Mouse (Mus musculus) forebrain, embryonic 12.5 days (tissue): ENCODE results near the gene Pirt. TPM values are rescaled to one million over a fixed set of nuclear protein-coding genes. Genes with fewer than 3 reads are reported as not detected.

Source experiments
- ATAC-seq: fragments of 200-750 bp; cut with Nextera tagmentation; 2 replicates; pipeline ENCODE4 v1.8.0; 2017; ENCODE audit warnings: moderate TSS enrichment; ENCODE audit not compliant: low FRiP score
- H3K27ac ChIP-seq: fragments of 300-500 bp; sonication (generic); 2 replicates; pipeline ENCODE4 v1.5.1; 2016; ENCODE audit warnings: mild to moderate bottlenecking
- H3K27me3 ChIP-seq: fragments of 300-500 bp; sonication (generic); 2 replicates; pipeline ENCODE4 v1.6.1; 2016; ENCODE audit warnings: mild to moderate bottlenecking
- H3K36me3 ChIP-seq: fragments of 300-500 bp; sonication (generic); replicated peaks from 2 replicates; pipeline ENCODE4 v1.6.1; 2016; ENCODE audit warnings: mild to moderate bottlenecking
- H3K4me1 ChIP-seq: fragments of 300-500 bp; sonication (generic); 2 replicates; pipeline ENCODE4 v1.6.1; 2016
- H3K4me2 ChIP-seq: fragments of 300-500 bp; sonication (generic); 2 replicates; pipeline ENCODE4 v1.6.1; 2016; ENCODE audit warnings: mild to moderate bottlenecking, moderate library complexity
- H3K4me3 ChIP-seq: fragments of 300-500 bp; sonication (generic); replicated peaks from 2 replicates; pipeline ENCODE4 v1.5.1; 2016; ENCODE audit warnings: mild to moderate bottlenecking
- H3K9ac ChIP-seq: fragments of 300-500 bp; sonication (generic); 2 replicates; pipeline ENCODE4 v1.6.1; 2016; ENCODE audit warnings: mild to moderate bottlenecking
- H3K9me3 ChIP-seq: fragments of 300-500 bp; sonication (generic); 2 replicates; pipeline ENCODE4 v1.6.1; 2016
- WGBS: fragments of 180-500 bp; shearing (Covaris S2); methylation state at CpG from one replicate; pipeline ENCODE4 v1.1.7; 2016; 5-methylcytosine and 5-hydroxymethylcytosine counted together
- polyA plus RNA-seq: library from polyadenylated mRNA; unstranded; fragments of >200 nt; fragmentation: Nextera tagmentation; extraction: Ambion mirVana; gene quantifications from 2 replicates; pipeline ENCODE4 v1.2.1, GENCODE M21; 2016

Pirt gene
- polyA plus RNA-seq: 0.29 and 0.32 TPM in 2 replicates

DNA sequence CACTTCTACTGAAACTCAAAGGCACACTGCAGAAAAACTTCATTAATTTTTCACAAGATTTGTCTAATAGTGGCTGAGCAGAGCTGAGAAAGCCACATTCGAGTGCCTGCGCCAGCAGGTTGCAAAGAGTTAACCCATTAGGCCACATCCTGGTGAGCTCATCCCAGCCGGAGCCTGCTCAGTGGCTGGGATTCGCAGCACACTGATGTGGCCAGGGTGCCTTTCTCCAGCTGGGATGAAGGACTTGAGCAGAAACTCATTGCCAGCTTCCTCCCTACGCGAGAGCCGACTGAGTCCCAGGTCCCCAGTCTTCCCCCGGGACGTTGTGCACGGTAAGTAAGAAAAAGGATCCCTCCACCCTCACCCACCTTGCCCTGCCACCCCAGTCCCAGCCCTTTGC, at the start of gene Pirt:
Pirt (plus strand) TSS at position 171 of the 400 bp plus-strand sequence.
- Histone ChIP-seq H3K27ac (no peak within 1 kb of the TSS), H3K36me3 (no peaks in the 10 kb centered on the region), H3K4me2 (no peak within 1 kb of the TSS)

GRCm38 (mm10) chr11:66871701-66872100, 40.1 kb upstream of the Pirt start:
- H3K27ac ChIP-seq: no peak overlapping the region
- H3K4me3 ChIP-seq: no peak overlapping the region
- H3K27me3 ChIP-seq: no peaks in the 10 kb centered on the region
- no peaks in the 10 kb centered on the region for H3K36me3 ChIP-seq
- no peaks in the 10 kb centered on the region for H3K9me3 ChIP-seq
- H3K4me2 ChIP-seq: no peak overlapping the region
- no peaks in the 10 kb centered on the region for H3K4me1 ChIP-seq
- 0 out of 2 replicates have a peak, but pooled peaks have one; percentile 17 for ATAC-seq
- WGBS: 4% methylated on average over 5 of the region's 5 CpGs
- no peak overlapping the region for H3K9ac ChIP-seq

More for the DNA sequence above, at the start of gene Pirt:
- no peaks in the 10 kb centered on the region for H3K9me3 ChIP-seq
- no peak within 1 kb of the TSS for H3K9ac ChIP-seq
- H3K4me3 ChIP-seq: no peak within 1 kb of the TSS
- WGBS: 46% methylated on average over 10 of the region's 10 CpGs
- ATAC-seq: no peak
- H3K27me3 ChIP-seq: peaks cover 11% of the 10 kb centered on the region; the same call in 1 of the 2 replicates
- H3K4me1 ChIP-seq: no peaks in the 10 kb centered on the region

DNA sequence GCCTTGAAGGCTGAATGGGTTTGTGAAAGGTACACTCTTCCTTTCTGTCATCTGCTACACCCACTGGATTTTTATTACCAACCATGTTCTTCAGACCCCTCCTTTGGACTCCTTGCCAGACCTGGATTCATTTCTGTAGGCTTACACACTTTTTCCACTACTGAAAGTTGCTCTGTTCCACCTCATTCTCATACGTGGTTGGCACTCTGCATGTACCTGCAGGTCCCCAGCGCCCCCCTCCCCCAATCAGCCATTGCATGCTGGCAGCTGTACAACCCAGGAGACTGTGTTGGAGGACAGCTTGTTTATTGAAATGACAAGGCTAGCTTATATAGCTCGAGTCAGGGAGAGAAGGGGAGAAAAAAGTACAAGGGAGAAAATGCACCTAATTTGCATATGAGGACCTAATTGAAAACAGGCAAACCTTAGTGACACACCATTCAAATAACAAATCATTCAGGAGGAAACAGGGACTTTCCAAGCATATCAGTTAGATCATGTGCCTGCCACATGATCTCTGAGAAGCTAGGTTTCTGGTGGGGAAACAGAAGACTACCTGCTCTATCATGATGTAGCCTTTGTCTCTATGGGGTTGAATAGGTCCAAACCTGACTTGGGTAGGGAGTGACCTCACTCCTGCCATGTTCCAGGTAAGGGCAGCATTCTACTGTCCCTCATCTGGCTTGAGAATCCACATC, 38.9 kb upstream of the Pirt start:
- H3K4me3 ChIP-seq: no peak overlapping the region
- no peaks in the 10 kb centered on the region for H3K4me1 ChIP-seq
- no peak overlapping the region for H3K27ac ChIP-seq
- no peaks in the 10 kb centered on the region for H3K27me3 ChIP-seq
- H3K9ac ChIP-seq: no peak overlapping the region
- no peaks in the 10 kb centered on the region for H3K36me3 ChIP-seq
- H3K9me3 ChIP-seq: no peaks in the 10 kb centered on the region
- no peak for ATAC-seq
- H3K4me2 ChIP-seq: no peak overlapping the region
- 65% methylated on average over 3 of the region's 3 CpGs for WGBS

GRCm38 (mm10) chr11:66881291-66881690, 30.5 kb upstream of the Pirt start:
- WGBS: 81% methylated on average over 2 of the region's 2 CpGs
- H3K4me1 ChIP-seq: no peaks in the 10 kb centered on the region
- no peaks in the 10 kb centered on the region for H3K27me3 ChIP-seq
- no peaks in the 10 kb centered on the region for H3K9me3 ChIP-seq
- H3K4me2 ChIP-seq: no peak overlapping the region
- H3K36me3 ChIP-seq: no peaks in the 10 kb centered on the region
- no peak for ATAC-seq
- H3K9ac ChIP-seq: no peak overlapping the region
- no peak overlapping the region for H3K4me3 ChIP-seq
- H3K27ac ChIP-seq: no peak overlapping the region

- no peak for ATAC-seq
- Histone ChIP-seq H3K4me3 (no peak overlapping the region), H3K27ac (no peak overlapping the region), H3K36me3 (no peaks in the 10 kb centered on the region), H3K4me2 (no peak overlapping the region), H3K9me3 (no peaks in the 10 kb centered on the region), H3K9ac (no peak overlapping the region), H3K27me3 (no peaks in the 10 kb centered on the region), H3K4me1 (no peaks in the 10 kb centered on the region)
- WGBS: 77% methylated on average over 7 of the region's 7 CpGs
These were observed 29.3 kb upstream of the Pirt start for GRCm38 (mm10) chr11:66882224-66883040.

DNA sequence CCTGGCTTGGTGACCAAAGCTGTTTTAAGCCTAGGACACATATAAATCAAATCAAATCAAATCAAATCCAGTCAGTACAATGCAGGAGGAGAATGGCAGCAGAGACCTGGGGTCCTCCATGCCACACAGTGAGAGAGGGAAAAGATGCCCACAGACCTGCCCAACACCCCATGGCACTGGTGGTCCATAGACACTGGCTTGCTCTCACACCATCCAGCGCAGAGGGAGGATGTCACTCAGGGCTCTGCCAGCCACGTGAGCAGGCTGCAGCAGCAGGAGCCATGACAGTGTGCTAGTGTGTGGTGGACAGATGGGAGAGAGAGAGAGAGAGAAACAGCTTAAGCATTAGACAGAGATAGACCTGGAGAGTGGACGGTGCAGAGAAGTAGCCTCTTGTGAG, 19.2 kb upstream of the Pirt start:
- WGBS: 73% methylated on average over 3 of the region's 3 CpGs
- Histone ChIP-seq H3K4me2 (no peak overlapping the region), H3K4me1 (no peaks in the 10 kb centered on the region), H3K27ac (no peak overlapping the region), H3K9ac (no peak overlapping the region), H3K36me3 (no peaks in the 10 kb centered on the region), H3K27me3 (no peaks in the 10 kb centered on the region), H3K4me3 (no peak overlapping the region), H3K9me3 (no peaks in the 10 kb centered on the region)
- no peak for ATAC-seq

GRCm38 (mm10) chr11:66898747-66899146, 13.0 kb upstream of the Pirt start:
- Histone ChIP-seq H3K27me3 (0 out of 2 replicates have a peak, but pooled peaks cover 3% of the 10 kb centered on the region), H3K4me1 (no peaks in the 10 kb centered on the region), H3K9me3 (no peaks in the 10 kb centered on the region), H3K27ac (no peak overlapping the region), H3K9ac (no peak overlapping the region), H3K36me3 (no peaks in the 10 kb centered on the region), H3K4me3 (no peak overlapping the region), H3K4me2 (no peak overlapping the region)
- WGBS: 90% methylated on average over 2 of the region's 2 CpGs
- ATAC-seq: no peak

- WGBS: 21% methylated on average over 7 of the region's 7 CpGs
- no peak overlapping the region for H3K9ac ChIP-seq
- H3K9me3 ChIP-seq: no peaks in the 10 kb centered on the region
- no peak for ATAC-seq
- H3K36me3 ChIP-seq: no peaks in the 10 kb centered on the region
- H3K4me3 ChIP-seq: no peak overlapping the region
- no peaks in the 10 kb centered on the region for H3K4me1 ChIP-seq
- no peak overlapping the region for H3K27ac ChIP-seq
- no peak overlapping the region for H3K4me2 ChIP-seq
- 0 out of 2 replicates have a peak, but pooled peaks cover 6% of the 10 kb centered on the region for H3K27me3 ChIP-seq
These were observed 12.4 kb upstream of the Pirt start for GRCm38 (mm10) chr11:66899426-66899825.

DNA sequence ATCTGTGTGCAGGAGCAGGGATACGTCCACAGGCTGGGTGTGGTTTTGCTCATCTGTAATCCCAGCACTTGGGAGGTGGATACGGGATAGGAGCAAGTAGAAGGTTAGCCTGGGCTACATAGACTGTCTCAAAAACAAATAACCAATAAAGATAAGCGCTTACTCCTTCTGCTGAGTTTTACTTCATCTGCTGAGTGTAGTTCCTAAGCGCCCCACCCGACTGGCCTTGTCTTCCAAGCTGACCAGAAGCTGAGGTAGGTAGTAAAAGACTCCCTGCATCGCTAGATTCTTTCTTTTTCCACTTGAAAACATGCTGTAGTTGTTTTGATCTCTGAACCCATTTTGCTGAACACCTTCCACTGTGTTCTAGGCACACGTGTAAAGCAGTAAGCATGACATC, 9.0 kb upstream of the Pirt start:
- peaks cover 13% of the 10 kb centered on the region; the same call in 1 of the 2 replicates for H3K27me3 ChIP-seq
- no peak overlapping the region for H3K9ac ChIP-seq
- H3K4me3 ChIP-seq: no peak overlapping the region
- H3K4me1 ChIP-seq: peaks cover 7% of the 10 kb centered on the region; the same call in 1 of the 2 replicates
- H3K4me2 ChIP-seq: no peak overlapping the region
- ATAC-seq: no peak
- no peak overlapping the region for H3K27ac ChIP-seq
- 86% methylated on average over 7 of the region's 7 CpGs for WGBS
- H3K9me3 ChIP-seq: no peaks in the 10 kb centered on the region
- no peaks in the 10 kb centered on the region for H3K36me3 ChIP-seq

GRCm38 (mm10) chr11:66905617-66906384, 6.0 kb upstream of the Pirt start:
- Histone ChIP-seq H3K4me2 (peak overlapping the region; percentile 36), H3K4me1 (peaks cover 7% of the 10 kb centered on the region; the same call in 1 of the 2 replicates), H3K27me3 (peaks cover 13% of the 10 kb centered on the region; the same call in 1 of the 2 replicates), H3K36me3 (no peaks in the 10 kb centered on the region), H3K4me3 (no peak overlapping the region; the same call in 1 of the 2 replicates), H3K27ac (peak overlapping the region; percentile 50), H3K9ac (peak overlapping the region; percentile 21; the same call in 1 of the 2 replicates), H3K9me3 (no peaks in the 10 kb centered on the region)
- peak; percentile 89 for ATAC-seq
- 12% methylated on average over 21 of the region's 21 CpGs for WGBS

- no peaks in the 10 kb centered on the region for H3K36me3 ChIP-seq
- H3K4me2 ChIP-seq: no peak overlapping the region
- 0 out of 2 replicates have a peak, but pooled peaks cover 9% of the 10 kb centered on the region for H3K27me3 ChIP-seq
- no peak overlapping the region for H3K4me3 ChIP-seq
- no peak overlapping the region for H3K9ac ChIP-seq
- 64% methylated on average over 17 of the region's 17 CpGs for WGBS
- H3K4me1 ChIP-seq: no peaks in the 10 kb centered on the region
- no peak for ATAC-seq
- no peak overlapping the region for H3K27ac ChIP-seq
- H3K9me3 ChIP-seq: no peaks in the 10 kb centered on the region
These were observed 1.0 kb downstream of the Pirt start for GRCm38 (mm10) chr11:66912531-66913458.
